Comparison of ENCODE assay signal across 12 mouse cellular contexts in genomic region chr2:79056138-79056537, GRCm38 (mm10).
A peak's percentile ranks its signal among the peaks of the same experiment; 100 is the strongest.
DNase-seq lines count a peak whose midpoint lies in the region; ATAC-seq lines count a peak whose summit lies in the region.
"Had no signal": no experiment of that assay in that cellular context is flagged by ENCODE, and none has a peak within 500 bp of the region (broad histone marks: within the 10 kb centered on the region; RNA-seq: fewer than 3 reads in every experiment).

No protein-coding gene starts in this region.

- no peak for DNase-seq in frontal cortex, postnatal 14 days (ENCODE audit: low spot score in 2 of 2)
- peak; percentile 72 for DNase-seq in A20 (ENCODE audit: low read depth, low spot score)
- peak; percentile 16 for DNase-seq in induced T-regulatory cell, adult 2 months (ENCODE audit: low read depth)
- DNase-seq in spleen, postnatal 10 days (ENCODE audit: low spot score in 2 of 2): peak; percentile 19 to 36
- no peak for DNase-seq in frontal cortex, postnatal 25 days (ENCODE audit: low spot score in 2 of 2)
- no peak for DNase-seq in testis, postnatal 14 days (ENCODE audit: low spot score)
- DNase-seq in testis, postnatal 10 days (ENCODE audit: low spot score): no peak
- DNase-seq: cerebellum, adult 11-12 months; gastrocnemius, postnatal 36 days; liver, embryonic 13.5 days had no signal

- peak; percentile 73; the same call in 1 of the 2 replicates for ATAC-seq in frontal cortex, adult (ENCODE audit: low TSS enrichment)
- ATAC-seq: midbrain, embryonic 16.5 days had no signal

Comparison
In these comparisons a context has a peak if more than half of its experiments do, and no peak if none do; other contexts are left out.
1. DNase-seq: peak in A20 (single experiment), induced T-regulatory cell, adult 2 months (single experiment) and spleen, postnatal 10 days (2 of 2); none in frontal cortex, postnatal 14 days (0 of 2), frontal cortex, postnatal 25 days (0 of 2), testis, postnatal 14 days (single experiment) and testis, postnatal 10 days (single experiment).